Mouse (Mus musculus) midbrain, postnatal 0 days (tissue): ENCODE results near the gene Stx2. TPM values are rescaled to one million over a fixed set of nuclear protein-coding genes. Genes with fewer than 3 reads are reported as not detected.

Source experiments
- ATAC-seq: fragments of 200-750 bp; cut with Nextera tagmentation; 2 replicates; pipeline ENCODE4 v1.8.0; 2017; ENCODE audit warnings: moderate number of reproducible peaks, mild to moderate bottlenecking, moderate TSS enrichment, moderate library complexity; ENCODE audit not compliant: low FRiP score
- DNase-seq: peaks from one replicate; pipeline ENCODE4 v3.0.0-alpha.2; 2015; ENCODE audit warnings: low spot score
- H3K27ac ChIP-seq: fragments of 300-500 bp; sonication (generic); 2 replicates; pipeline ENCODE4 v1.5.1; 2014; ENCODE audit warnings: low read depth, mild to moderate bottlenecking, low read length, mixed read lengths
- H3K27me3 ChIP-seq: fragments of 300-500 bp; sonication (generic); 2 replicates; pipeline ENCODE4 v1.6.1; 2014; ENCODE audit warnings: low read length, control low read depth, mixed read lengths; ENCODE audit not compliant: insufficient read depth
- H3K36me3 ChIP-seq: fragments of 300-500 bp; sonication (generic); 2 replicates; pipeline ENCODE4 v1.6.1; 2014; ENCODE audit warnings: low read length, control low read depth, mixed read lengths; ENCODE audit not compliant: insufficient read depth
- H3K4me1 ChIP-seq: fragments of 300-500 bp; sonication (generic); 2 replicates; pipeline ENCODE4 v1.6.1; 2014; ENCODE audit warnings: mild to moderate bottlenecking, control low read depth, antibody characterized with exemption, low read length, mixed read lengths; ENCODE audit not compliant: insufficient read depth
- H3K4me2 ChIP-seq: fragments of 300-500 bp; sonication (generic); 2 replicates; pipeline ENCODE4 v1.6.1; 2014; ENCODE audit warnings: low read depth, mild to moderate bottlenecking, low read length, mixed read lengths; ENCODE audit not compliant: poor library complexity, severe bottlenecking
- H3K4me3 ChIP-seq: fragments of 300-500 bp; sonication (generic); 2 replicates; pipeline ENCODE4 v1.5.1; 2014; ENCODE audit warnings: low read depth, mild to moderate bottlenecking, low read length, moderate library complexity
- H3K9ac ChIP-seq: fragments of 300-500 bp; sonication (generic); replicated peaks from 2 replicates; pipeline ENCODE4 v1.6.1; 2014; ENCODE audit warnings: mild to moderate bottlenecking, low read length, moderate library complexity, mixed read lengths; ENCODE audit not compliant: poor library complexity, severe bottlenecking
- H3K9me3 ChIP-seq: fragments of 300-500 bp; sonication (generic); 2 replicates; pipeline ENCODE4 v1.6.1; 2016; ENCODE audit warnings: low read length, control low read depth
- CTCF ChIP-seq: IDR thresholded peaks from 2 replicates; pipeline ENCODE4 v1.5.1; 2016; ENCODE audit warnings: antibody characterized with exemption, mild to moderate bottlenecking
- WGBS: fragments of 180-500 bp; shearing (Covaris S2); extraction: QIAGEN DNeasy Blood & Tissue Kit; methylation state at CpG from one replicate; pipeline ENCODE4 v1.1.7; 2014; 5-methylcytosine and 5-hydroxymethylcytosine counted together
- polyA plus RNA-seq: library from polyadenylated mRNA; unstranded; fragments of >200 nt; fragmentation: Nextera tagmentation; extraction: Ambion mirVana; gene quantifications from 2 replicates; pipeline ENCODE4 v1.2.1, GENCODE M21; 2015
- total RNA-seq: library from RNA; depleted of rRNA; stranded (reverse); fragments of >200 nt; gene quantifications from 2 replicates; pipeline ENCODE4 v1.2.3, GENCODE M21; 2014

Gene Stx2
- total and polyA plus RNA-seq, 2 experiments from 2014 or later: 11.9 to 15.5 TPM

- H3K4me1 ChIP-seq: peaks cover 4% of the 10 kb centered on the region; the same call in 1 of the 2 replicates
- DNase-seq: no peak
- no peaks in the 10 kb centered on the region for H3K9me3 ChIP-seq
- no peak overlapping the region for H3K27ac ChIP-seq
- no peak overlapping the region for H3K9ac ChIP-seq
- TF ChIP-seq CTCF: no peak
- no peaks in the 10 kb centered on the region for H3K27me3 ChIP-seq
- 96% methylated on average over 2 of the region's 2 CpGs for WGBS
- no peak for ATAC-seq
- no peak overlapping the region for H3K4me3 ChIP-seq
- H3K36me3 ChIP-seq: peaks cover 16% of the 10 kb centered on the region
- H3K4me2 ChIP-seq: no peak overlapping the region
These were observed 17.4 kb upstream of the Stx2 start for GRCm38 (mm10) chr5:129025725-129026124.

- no peak overlapping the region for H3K9ac ChIP-seq
- TF ChIP-seq CTCF: peak; percentile 35
- peaks cover 16% of the 10 kb centered on the region for H3K36me3 ChIP-seq
- H3K4me2 ChIP-seq: no peak overlapping the region
- 40% methylated on average over 2 of the region's 2 CpGs for whole genome bisulfite sequencing
- peaks cover 4% of the 10 kb centered on the region; the same call in 1 of the 2 replicates for H3K4me1 ChIP-seq
- H3K9me3 ChIP-seq: no peaks in the 10 kb centered on the region
- H3K27ac ChIP-seq: no peak overlapping the region
- ATAC-seq (no peak), DNase-seq (no peak)
- H3K27me3 ChIP-seq: no peaks in the 10 kb centered on the region
- H3K4me3 ChIP-seq: no peak overlapping the region
These were observed 16.7 kb upstream of the Stx2 start for GRCm38 (mm10) chr5:129025048-129025447.

DNA sequence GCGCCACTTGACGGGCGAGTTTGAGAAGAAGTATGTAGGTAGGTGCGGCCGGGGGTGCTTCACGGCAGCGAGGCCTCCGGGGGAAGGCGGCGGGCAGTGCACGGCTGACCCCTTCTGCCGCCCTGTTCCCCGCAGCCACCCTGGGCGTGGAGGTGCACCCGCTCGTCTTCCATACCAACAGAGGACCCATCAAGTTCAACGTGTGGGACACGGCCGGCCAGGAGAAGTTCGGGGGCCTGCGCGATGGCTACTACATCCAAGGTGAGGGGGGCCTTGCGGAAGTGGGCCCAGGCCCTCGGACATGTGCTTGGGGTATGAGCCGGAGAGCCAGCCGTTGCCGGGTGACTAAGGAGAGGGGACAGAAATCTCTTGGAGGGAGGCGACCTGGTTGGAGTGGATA is 12.4 kb upstream of the Stx2 start:
- H3K27ac ChIP-seq: peak overlapping the region; percentile 96
- no peak for DNase-seq
- H3K4me2 ChIP-seq: peak overlapping the region; percentile 84
- H3K27me3 ChIP-seq: no peaks in the 10 kb centered on the region
- no peaks in the 10 kb centered on the region for H3K9me3 ChIP-seq
- ATAC-seq: peak; percentile 33
- peaks cover 4% of the 10 kb centered on the region; the same call in 1 of the 2 replicates for H3K4me1 ChIP-seq
- peak overlapping the region; percentile 81 for H3K4me3 ChIP-seq
- H3K36me3 ChIP-seq: peaks cover 10% of the 10 kb centered on the region
- peak overlapping the region; percentile 85 for H3K9ac ChIP-seq
- 7% methylated on average over 26 of the region's 28 CpGs for WGBS
- TF ChIP-seq CTCF: no peak

DNA sequence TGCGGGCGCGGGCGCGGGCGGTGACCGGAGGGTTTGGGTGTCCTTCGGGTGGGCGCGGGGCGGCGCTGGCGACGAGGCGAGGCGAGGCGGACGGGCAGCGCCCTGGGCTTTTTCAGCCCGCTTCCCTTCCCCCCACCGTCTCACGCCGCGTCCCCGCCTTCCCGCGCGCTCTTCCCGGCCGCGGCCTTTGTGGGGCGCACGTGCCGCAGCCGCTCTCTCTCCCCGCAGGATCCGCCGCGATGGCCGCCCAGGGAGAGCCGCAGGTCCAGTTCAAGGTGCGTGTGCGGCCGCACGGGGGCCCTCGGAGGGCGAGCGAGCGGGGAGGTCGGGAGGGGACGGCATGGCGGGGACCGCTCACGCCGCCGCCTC is 11.9 kb upstream of the Stx2 start:
- peaks cover 6% of the 10 kb centered on the region for H3K36me3 ChIP-seq
- peak; percentile 85 for ATAC-seq
- H3K4me3 ChIP-seq: peak overlapping the region; percentile 81
- no peaks in the 10 kb centered on the region for H3K9me3 ChIP-seq
- H3K27ac ChIP-seq: peak overlapping the region; percentile 96
- TF ChIP-seq CTCF: peak; percentile 50
- WGBS: under 1% methylated on average over 33 of the region's 56 CpGs
- H3K4me2 ChIP-seq: peak overlapping the region; percentile 84
- no peaks in the 10 kb centered on the region for H3K27me3 ChIP-seq
- DNase-seq: peak; percentile 78
- peak overlapping the region; percentile 85 for H3K9ac ChIP-seq
- peaks cover 4% of the 10 kb centered on the region; the same call in 1 of the 2 replicates for H3K4me1 ChIP-seq

- under 1% methylated on average over 67 of the region's 102 CpGs for WGBS
- no peaks in the 10 kb centered on the region for H3K9me3 ChIP-seq
- no peaks in the 10 kb centered on the region for H3K27me3 ChIP-seq
- peak within 1 kb of the TSS; percentile 85 for H3K9ac ChIP-seq
- DNase-seq (peak; percentile 97), ATAC-seq (peak; percentile 90)
- peak within 1 kb of the TSS; percentile 81 for H3K4me3 ChIP-seq
- TF ChIP-seq CTCF: no peak
- peaks cover 4% of the 10 kb centered on the region; the same call in 1 of the 2 replicates for H3K4me1 ChIP-seq
- H3K4me2 ChIP-seq: peak within 1 kb of the TSS; percentile 84
- peak within 1 kb of the TSS; percentile 99 for H3K27ac ChIP-seq
- H3K36me3 ChIP-seq: peaks cover under 1% of the 10 kb centered on the region; the same call in 1 of the 2 replicates
These were observed 11.3 kb upstream of the Stx2 start, which contains the start of gene Ran for GRCm38 (mm10) chr5:129019497-129020299. TSS of gene Ran (plus strand) at chr5:129020069.
